Mouse (Mus musculus): ENCODE results near the gene Gm4737. TPM values are rescaled to one million over a fixed set of nuclear protein-coding genes. Genes with fewer than 3 reads are reported as not detected.

Gm4737 gene
- polyA plus RNA-seq, 1 experiment from 2014 or later: 1.0 TPM

DNA sequence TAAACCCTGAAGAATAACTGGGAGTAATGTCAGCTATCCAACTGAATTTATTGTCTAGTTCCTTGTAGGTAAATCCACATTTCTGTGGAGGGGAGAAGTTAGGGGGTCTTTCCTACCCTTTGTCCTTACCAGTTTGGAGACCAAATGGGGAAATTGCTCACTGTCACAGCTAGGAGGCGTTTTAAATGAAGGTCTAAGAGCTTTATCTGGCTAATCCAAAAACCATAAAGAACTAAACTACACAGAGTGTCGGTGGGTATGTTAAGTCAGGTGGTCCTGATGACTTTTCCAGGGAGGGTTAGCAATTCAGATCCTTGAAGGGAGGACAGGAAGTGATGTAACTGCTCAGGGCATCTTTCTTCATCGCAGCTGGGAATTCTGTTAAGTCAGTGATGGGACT lies 34.3 kb downstream of the Gm4737 start:
- H3K27me3 ChIP-seq: no peaks in the 10 kb centered on the region
- H3K9ac ChIP-seq: no peak overlapping the region
- H3K4me1 ChIP-seq (replicated peaks): no peaks in the 10 kb centered on the region
- 62% methylated on average over 3 of the region's 3 CpGs for WGBS
- H3K9me3 ChIP-seq: no peaks in the 10 kb centered on the region
- no peak for ATAC-seq (ENCODE audit: low FRiP score, low read depth)
- H3K4me3 ChIP-seq: no peak overlapping the region
- no peak overlapping the region for H3K4me2 ChIP-seq
- H3K36me3 ChIP-seq: no peaks in the 10 kb centered on the region
- H3K27ac ChIP-seq (replicated peaks): no peak overlapping the region

DNA sequence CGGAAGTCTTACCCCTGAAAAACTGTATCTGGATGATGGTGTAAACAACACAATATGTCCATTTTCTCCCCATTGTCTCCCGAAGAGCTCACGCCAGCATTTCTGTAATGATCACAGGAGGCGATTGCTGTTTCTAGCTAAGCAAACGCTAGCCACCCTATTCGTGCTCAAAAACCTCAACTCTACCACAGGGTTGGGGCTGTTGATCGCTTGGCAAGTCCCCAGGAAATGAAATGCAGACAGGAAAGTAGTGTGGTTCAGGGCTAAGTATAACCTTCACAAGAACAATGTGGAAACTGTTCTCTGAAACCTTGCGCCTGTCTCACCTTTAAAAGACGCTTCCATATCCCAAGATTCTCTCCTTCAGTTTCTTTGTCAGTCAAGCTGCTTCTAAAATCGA lies 34.9 kb downstream of the Gm4737 start, which contains the start of gene Cd96:
Gene Cd96, minus strand, starts transcription at position 232 of the 400 bp plus-strand sequence.
- H3K4me2 ChIP-seq: no peak within 1 kb of the TSS
- 80% methylated on average over 10 of the region's 10 CpGs for WGBS
- H3K9me3 ChIP-seq: no peaks in the 10 kb centered on the region
- no peaks in the 10 kb centered on the region for H3K4me1 ChIP-seq (replicated peaks)
- ATAC-seq (ENCODE audit: low FRiP score, low read depth): no peak
- H3K4me3 ChIP-seq: no peak within 1 kb of the TSS
- H3K36me3 ChIP-seq: no peaks in the 10 kb centered on the region
- H3K27me3 ChIP-seq: no peaks in the 10 kb centered on the region
- no peak within 1 kb of the TSS for H3K9ac ChIP-seq
- H3K27ac ChIP-seq (replicated peaks): no peak within 1 kb of the TSS

- no peak overlapping the region for H3K4me3 ChIP-seq
- no peaks in the 10 kb centered on the region for H3K27me3 ChIP-seq
- H3K36me3 ChIP-seq: no peaks in the 10 kb centered on the region
- 90% methylated on average over 3 of the region's 3 CpGs for WGBS
- no peaks in the 10 kb centered on the region for H3K4me1 ChIP-seq (replicated peaks)
- no peak overlapping the region for H3K4me2 ChIP-seq
- no peaks in the 10 kb centered on the region for H3K9me3 ChIP-seq
- H3K9ac ChIP-seq: no peak overlapping the region
- ATAC-seq (ENCODE audit: low FRiP score, low read depth): no peak
- H3K27ac ChIP-seq (replicated peaks): no peak overlapping the region
These were observed 37.2 kb downstream of the Gm4737 start for GRCm38 (mm10) chr16:46117645-46118044.

DNA sequence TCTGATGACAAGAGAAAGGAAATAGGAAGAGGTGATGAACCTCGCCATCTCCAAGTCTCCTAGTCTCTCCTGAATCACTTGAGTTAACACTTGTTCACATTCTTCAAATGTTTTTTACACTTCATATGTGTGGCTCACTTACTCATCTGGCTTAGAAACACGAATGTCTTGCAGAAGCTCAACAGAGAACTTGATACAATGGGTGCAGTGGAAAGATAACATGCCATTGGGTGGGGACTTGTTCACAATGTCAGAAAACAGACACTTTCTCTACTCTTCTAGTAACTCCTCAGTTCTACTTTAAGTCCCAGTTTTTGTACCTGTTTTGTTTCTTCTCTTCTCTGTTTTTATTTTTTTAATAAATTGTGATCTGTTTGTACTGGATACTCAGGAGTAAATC lies 40.1 kb downstream of the Gm4737 start:
- WGBS: 84% methylated on average over 2 of the region's 2 CpGs

DNA sequence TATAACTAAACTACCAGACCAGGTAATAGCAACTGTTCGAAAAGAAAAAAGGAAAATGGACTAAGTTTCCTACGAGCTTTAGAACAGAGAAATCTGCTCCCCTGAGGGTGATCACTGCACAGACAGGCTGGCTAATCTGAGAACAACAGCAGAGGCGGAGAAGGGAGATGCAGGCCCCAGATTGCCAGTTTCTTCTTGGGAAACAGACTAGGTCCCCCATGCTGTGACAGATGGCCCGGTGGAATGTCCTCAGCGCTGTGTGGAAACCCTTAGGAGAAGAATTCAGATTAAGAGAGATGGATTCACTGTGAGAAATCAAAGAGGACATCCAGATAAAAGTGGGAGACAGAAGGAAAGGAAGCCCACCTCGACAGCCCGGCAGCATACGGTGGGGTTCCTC lies 45.3 kb downstream of the Gm4737 start:
- Histone ChIP-seq H3K27me3 (no peaks in the 10 kb centered on the region), H3K9ac (no peak overlapping the region), H3K4me3 (no peak overlapping the region), H3K9me3 (no peaks in the 10 kb centered on the region), H3K4me1 (replicated peaks) (no peaks in the 10 kb centered on the region), H3K27ac (replicated peaks) (no peak overlapping the region), H3K4me2 (no peak overlapping the region), H3K36me3 (no peaks in the 10 kb centered on the region)
- WGBS: 60% methylated on average over 8 of the region's 8 CpGs
- no peak for ATAC-seq (ENCODE audit: low FRiP score, low read depth)

More for the DNA sequence above, 40.1 kb downstream of the Gm4737 start:
- no peak overlapping the region for H3K9ac ChIP-seq
- ATAC-seq (ENCODE audit: low FRiP score, low read depth): no peak
- no peaks in the 10 kb centered on the region for H3K27me3 ChIP-seq
- H3K4me1 ChIP-seq (replicated peaks): no peaks in the 10 kb centered on the region
- H3K4me2 ChIP-seq: no peak overlapping the region
- H3K4me3 ChIP-seq: no peak overlapping the region
- no peaks in the 10 kb centered on the region for H3K9me3 ChIP-seq
- no peak overlapping the region for H3K27ac ChIP-seq (replicated peaks)
- H3K36me3 ChIP-seq: no peaks in the 10 kb centered on the region

DNA sequence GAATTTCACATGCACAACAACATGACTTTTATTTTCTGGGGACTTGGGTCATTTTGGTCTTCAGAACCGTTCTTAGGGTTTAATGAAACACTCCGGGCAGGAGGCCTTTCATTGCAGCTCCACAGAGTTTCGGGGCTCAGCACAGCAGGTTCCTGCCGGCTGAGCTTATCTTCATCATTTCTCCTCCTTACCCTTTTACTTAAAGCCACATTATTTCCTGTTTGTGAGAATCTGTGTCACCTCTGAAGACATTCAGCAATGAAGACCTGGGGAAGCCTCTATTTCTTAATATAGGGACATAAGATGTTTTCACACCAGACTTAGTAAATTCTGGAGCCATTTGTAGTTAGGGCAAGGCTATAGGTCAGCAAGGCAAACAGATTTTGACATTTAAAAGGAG lies 47.4 kb downstream of the Gm4737 start:
- no peaks in the 10 kb centered on the region for H3K36me3 ChIP-seq
- no peak for ATAC-seq (ENCODE audit: low FRiP score, low read depth)
- H3K9me3 ChIP-seq: no peaks in the 10 kb centered on the region
- no peak overlapping the region for H3K4me3 ChIP-seq
- no peak overlapping the region for H3K27ac ChIP-seq (replicated peaks)
- H3K27me3 ChIP-seq: no peaks in the 10 kb centered on the region
- H3K9ac ChIP-seq: no peak overlapping the region
- H3K4me1 ChIP-seq (replicated peaks): no peaks in the 10 kb centered on the region
- H3K4me2 ChIP-seq: no peak overlapping the region
- 65% methylated on average over 4 of the region's 4 CpGs for WGBS

- Histone ChIP-seq H3K27ac (replicated peaks) (no peak overlapping the region), H3K4me3 (no peak overlapping the region), H3K4me2 (no peak overlapping the region), H3K4me1 (replicated peaks) (no peaks in the 10 kb centered on the region), H3K27me3 (no peaks in the 10 kb centered on the region), H3K36me3 (no peaks in the 10 kb centered on the region), H3K9me3 (no peaks in the 10 kb centered on the region), H3K9ac (no peak overlapping the region)
- WGBS: 83% methylated on average over 9 of the region's 9 CpGs
- no peak for ATAC-seq (ENCODE audit: low FRiP score, low read depth)
These were observed 50.4 kb downstream of the Gm4737 start for GRCm38 (mm10) chr16:46104491-46104890.

Other genes starting within 250 kb of the Gm4737 start
- 7.2 and 9.2 TPM in 2 replicates for gene Phldb2, start 201.5 kb downstream of the Gm4737 start, polyA plus RNA-seq (2015; fragmentation: Nextera tagmentation; extraction: Ambion mirVana)
- gene Plcxd2, start 144.9 kb downstream of the Gm4737 start, polyA plus RNA-seq (2015; fragmentation: Nextera tagmentation; extraction: Ambion mirVana): 15.0 and 15.2 TPM in 2 replicates
- 0.07 TPM in 1 of 2 replicates, not detected in the other for gene Cd96, start 34.8 kb downstream of the Gm4737 start, polyA plus RNA-seq (2015; fragmentation: Nextera tagmentation; extraction: Ambion mirVana)

All from hindbrain, embryonic 15.5 days (tissue).